In the genomic region with DNA sequence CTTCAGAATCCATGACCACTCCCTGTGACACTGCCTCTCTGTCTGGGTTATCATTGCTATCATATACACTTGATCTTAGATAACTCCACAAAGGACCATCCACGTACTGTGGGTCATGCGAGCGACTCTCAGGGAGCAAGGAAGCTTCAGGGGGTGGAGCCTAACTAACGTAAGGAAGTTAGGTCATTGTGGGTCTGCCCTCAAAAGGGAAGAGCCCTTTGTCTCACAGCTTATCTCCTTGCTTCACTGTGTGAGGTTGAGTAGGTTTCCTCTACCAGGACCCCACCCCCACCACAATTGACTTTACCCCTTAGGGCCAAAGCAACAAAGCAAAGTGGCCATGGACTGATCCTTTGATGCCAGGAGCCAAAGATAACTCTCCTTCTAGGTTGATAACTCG, we compare ENCODE assay signal across 11 mouse cellular contexts. TPM values are rescaled to one million over a fixed set of nuclear protein-coding genes. Genes with fewer than 3 reads are reported as not detected.
DNase-seq lines count a peak whose midpoint lies in the region; ATAC-seq and TF ChIP-seq lines count a peak whose summit lies in the region.
"Had no signal": no experiment of that assay in that cellular context is flagged by ENCODE, and none has a peak within 500 bp of the region (broad histone marks: within the 10 kb centered on the region; RNA-seq: fewer than 3 reads in every experiment).

No protein-coding gene starts in this region.

- 69% methylated on average over 5 of the region's 5 CpGs for WGBS in kidney, embryonic 16.5 days
- WGBS in liver, embryonic 11.5 days: 7% methylated on average over 5 of the region's 5 CpGs
- WGBS in kidney, embryonic 15.5 days: 60% methylated on average over 5 of the region's 5 CpGs

- H3K4me2 ChIP-seq in kidney, embryonic 16.5 days (replicated peaks; ENCODE audit: low read depth, low read length): no peak overlapping the region
- H3K4me2 ChIP-seq in liver, embryonic 11.5 days: peak overlapping the region; percentile 39
- no peak overlapping the region for H3K4me2 ChIP-seq in kidney, embryonic 15.5 days

- H3K9ac ChIP-seq in kidney, embryonic 16.5 days (replicated peaks; ENCODE audit: low read length): no peak overlapping the region
- no peak overlapping the region for H3K9ac ChIP-seq in liver, embryonic 11.5 days (ENCODE audit: low read depth, low read length)
- no peak overlapping the region for H3K9ac ChIP-seq in kidney, embryonic 15.5 days

- H3K9me3 ChIP-seq in kidney, embryonic 16.5 days (ENCODE audit: low read length): 0 out of 2 replicates have a peak, but pooled peaks cover 2% of the 10 kb centered on the region
- H3K9me3 ChIP-seq in liver, embryonic 11.5 days (ENCODE audit: control insufficient read depth, low read length): no peaks in the 10 kb centered on the region
- no peaks in the 10 kb centered on the region for H3K9me3 ChIP-seq in kidney, embryonic 15.5 days (replicated peaks)

- peaks cover 8% of the 10 kb centered on the region for H3K4me1 ChIP-seq in kidney, embryonic 16.5 days (ENCODE audit: insufficient read depth, low read length)
- peaks cover 18% of the 10 kb centered on the region for H3K4me1 ChIP-seq in bone marrow macrophage, adult 2 months (ENCODE audit: control insufficient read depth, insufficient read depth, low read length)
- H3K4me1 ChIP-seq in liver, embryonic 11.5 days (replicated peaks; ENCODE audit: control insufficient read depth, insufficient read depth, low read length): peaks cover 22% of the 10 kb centered on the region
- peaks cover 21% of the 10 kb centered on the region for H3K4me1 ChIP-seq in kidney, embryonic 15.5 days

- 0 out of 2 replicates have a peak, but pooled peaks have one; percentile 9 for ATAC-seq in kidney, embryonic 16.5 days (ENCODE audit: low FRiP score, low TSS enrichment)
- ATAC-seq in liver, embryonic 11.5 days (replicated peaks; ENCODE audit: low FRiP score): peak; percentile 77
- ATAC-seq in megakaryocyte-erythroid progenitor cell, adult 5-6 weeks (replicated peaks; ENCODE audit: low FRiP score, low TSS enrichment, poor library complexity, severe bottlenecking): peak; percentile 72
- ATAC-seq in kidney, embryonic 15.5 days (replicated peaks; ENCODE audit: low FRiP score): no peak

- H3K4me3 ChIP-seq in kidney, embryonic 16.5 days (ENCODE audit: low read length): no peak overlapping the region
- no peak overlapping the region for H3K4me3 ChIP-seq in bone marrow macrophage, adult 2 months (ENCODE audit: insufficient read depth, low read length)
- H3K4me3 ChIP-seq in liver, embryonic 11.5 days (ENCODE audit: low read depth, low read length): no peak overlapping the region
- H3K4me3 ChIP-seq in kidney, embryonic 15.5 days (replicated peaks): no peak overlapping the region
- H3K4me3 ChIP-seq: myocyte had no signal

- no peak for TF ChIP-seq CTCF in bone marrow macrophage, adult 2 months (IDR thresholded peaks at IDR 0.05; ENCODE audit: low read depth, low read length)

- no peak for TF ChIP-seq POLR2A in bone marrow macrophage, adult 2 months (IDR thresholded peaks at IDR 0.05; ENCODE audit: borderline replicate concordance, low read depth, low read length)

- H3K27me3 ChIP-seq in kidney, embryonic 16.5 days (ENCODE audit: insufficient read depth, low read length): no peaks in the 10 kb centered on the region
- H3K27me3 ChIP-seq in liver, embryonic 11.5 days (replicated peaks; ENCODE audit: control insufficient read depth, insufficient read depth, low read length): no peaks in the 10 kb centered on the region
- no peaks in the 10 kb centered on the region for H3K27me3 ChIP-seq in kidney, embryonic 15.5 days

- no peak overlapping the region for H3K27ac ChIP-seq in kidney, embryonic 16.5 days (ENCODE audit: low read length)
- H3K27ac ChIP-seq in bone marrow macrophage, adult 2 months (ENCODE audit: insufficient read depth, low read depth, low read length): peak overlapping the region; percentile 44
- H3K27ac ChIP-seq in liver, embryonic 11.5 days (ENCODE audit: low read depth, low read length): 0 out of 2 replicates have a peak overlapping the region, but pooled peaks have one; percentile 41
- H3K27ac ChIP-seq in kidney, embryonic 15.5 days: no peak overlapping the region

- no peak for DNase-seq in kidney, postnatal 25 days
- DNase-seq in liver, embryonic 11.5 days (ENCODE audit: low spot score): no peak
- DNase-seq in left cerebral cortex, adult 8-10 months (ENCODE audit: low spot score in 2 of 2): no peak
- no peak for DNase-seq in adrenal gland, adult 2 months
- DNase-seq: kidney, adult 18-20 months; layer of hippocampus, adult 9-11 months had no signal

- no peaks in the 10 kb centered on the region for H3K36me3 ChIP-seq in kidney, embryonic 16.5 days (ENCODE audit: insufficient read depth, low read length)
- H3K36me3 ChIP-seq in liver, embryonic 11.5 days (ENCODE audit: control insufficient read depth, insufficient read depth, low read length): no peaks in the 10 kb centered on the region
- H3K36me3 ChIP-seq in kidney, embryonic 15.5 days: 0 out of 2 replicates have a peak, but pooled peaks cover 6% of the 10 kb centered on the region

RNA-seq across cellular contexts. Expression of a gene that starts 7.7 kb away (rescaled TPM):
- 132 and 133 TPM in 2 replicates for polyA plus RNA-seq in kidney, embryonic 16.5 days (2015; fragmentation: Nextera tagmentation; extraction: Ambion mirVana)
- polyA plus RNA-seq in bone marrow macrophage, adult 2 months (2012; ENCODE audit: insufficient read depth, insufficient read length, missing spikeins): 50.1 and 60.0 TPM in 2 replicates
- polyA plus RNA-seq in liver, embryonic 11.5 days (2014; fragmentation: Nextera tagmentation; extraction: Ambion mirVana): 59.4 and 64.5 TPM in 2 replicates
- total RNA-seq in megakaryocyte-erythroid progenitor cell, adult 5-6 weeks (2014; fragmentation: Nextera tagmentation): 47.0 and 56.6 TPM in 2 replicates
- 33.2 and 37.4 TPM in 2 replicates for total RNA-seq in megakaryocyte-erythroid progenitor cell, adult 5-6 weeks (2017)
- polyA plus RNA-seq in kidney, embryonic 15.5 days (2015; fragmentation: Nextera tagmentation; extraction: Ambion mirVana): 109 and 115 TPM in 2 replicates
- 10 to 100 TPM; 80.0 to 98.8 (median 89.6) TPM for total RNA-seq in left cerebral cortex, adult 8-10 months (2022)
- 100 to 1,000 TPM; 119 to 148 TPM for total RNA-seq in adrenal gland, adult 2 months (2021)
- polyA plus RNA-seq in adrenal gland, adult 2 months (2012; rRNA removed): 132 and 146 TPM in 2 replicates

Comparison
In these comparisons a context has a peak if more than half of its experiments do, and no peak if none do; other contexts are left out.
1. H3K27ac ChIP-seq: peak in bone marrow macrophage, adult 2 months (single experiment) and liver, embryonic 11.5 days (single experiment); none in kidney, embryonic 16.5 days (single experiment) and kidney, embryonic 15.5 days (single experiment).